In genomic region chr14:117301019-117301418, GRCm38 (mm10) we compare ENCODE assay signal across 25 mouse cellular contexts.
DNase-seq lines count a peak whose midpoint lies in the region; ATAC-seq lines count a peak whose summit lies in the region.
"Had no signal": no experiment of that assay in that cellular context is flagged by ENCODE, and none has a peak within 500 bp of the region (broad histone marks: within the 10 kb centered on the region; RNA-seq: fewer than 3 reads in every experiment).

No protein-coding gene starts in this region.

- no peaks in the 10 kb centered on the region for H3K4me1 ChIP-seq in embryonic facial prominence, embryonic 14.5 days (ENCODE audit: control insufficient read depth, insufficient read depth, low read length)
- no peaks in the 10 kb centered on the region for H3K4me1 ChIP-seq in embryonic facial prominence, embryonic 10.5 days
- H3K4me1 ChIP-seq: embryonic facial prominence, embryonic 12.5 days; forebrain, embryonic 13.5 days had no signal

- no peak for ATAC-seq in embryonic facial prominence, embryonic 14.5 days (ENCODE audit: low read depth)
- 0 out of 2 replicates have a peak, but pooled peaks have one; percentile 55 for ATAC-seq in frontal cortex, adult (ENCODE audit: low TSS enrichment)
- ATAC-seq: activated CD4-positive, CD25-positive, alpha-beta regulatory T cell, adult 4 months; forebrain, embryonic 13.5 days; hindbrain, postnatal 0 days; inflammation-experienced regulatory T-cells, adult 6 months; intestine, embryonic 16.5 days had no signal

- 78% methylated on average over 3 of the region's 3 CpGs for WGBS in embryonic facial prominence, embryonic 14.5 days
- WGBS in embryonic facial prominence, embryonic 10.5 days = 91% methylated on average over 3 of the region's 3 CpGs

- H3K27ac ChIP-seq in embryonic facial prominence, embryonic 14.5 days (replicated peaks; ENCODE audit: low read depth, low read length) = no peak overlapping the region
- no peak overlapping the region for H3K27ac ChIP-seq in embryonic facial prominence, embryonic 10.5 days (replicated peaks)
- H3K27ac ChIP-seq: embryonic facial prominence, embryonic 12.5 days; forebrain, embryonic 13.5 days; heart, embryonic 13.5 days; hindbrain, embryonic 14.5 days; hindbrain, postnatal 0 days had no signal

- H3K9me3 ChIP-seq in embryonic facial prominence, embryonic 14.5 days (ENCODE audit: control insufficient read depth, low read length) = no peaks in the 10 kb centered on the region
- H3K9me3 ChIP-seq in embryonic facial prominence, embryonic 10.5 days = no peaks in the 10 kb centered on the region
- H3K9me3 ChIP-seq: embryonic facial prominence, embryonic 12.5 days; forebrain, embryonic 13.5 days; heart, embryonic 13.5 days had no signal

- H3K4me3 ChIP-seq in embryonic facial prominence, embryonic 14.5 days (ENCODE audit: low read depth, low read length) = no peak overlapping the region
- H3K4me3 ChIP-seq in embryonic facial prominence, embryonic 10.5 days = no peak overlapping the region
- H3K4me3 ChIP-seq: embryonic facial prominence, embryonic 12.5 days; erythroblast, embryonic 14.5 days; forebrain, embryonic 13.5 days; heart, embryonic 13.5 days had no signal

- no peak overlapping the region for H3K4me2 ChIP-seq in embryonic facial prominence, embryonic 14.5 days (ENCODE audit: low read depth, low read length)
- H3K4me2 ChIP-seq: embryonic facial prominence, embryonic 12.5 days; forebrain, embryonic 13.5 days; heart, embryonic 13.5 days; hindbrain, embryonic 14.5 days had no signal

- no peaks in the 10 kb centered on the region for H3K36me3 ChIP-seq in embryonic facial prominence, embryonic 14.5 days (ENCODE audit: control insufficient read depth, insufficient read depth, low read length)
- H3K36me3 ChIP-seq in embryonic facial prominence, embryonic 10.5 days (replicated peaks) = no peaks in the 10 kb centered on the region
- H3K36me3 ChIP-seq: embryonic facial prominence, embryonic 12.5 days; heart, embryonic 13.5 days had no signal

- H3K27me3 ChIP-seq in embryonic facial prominence, embryonic 14.5 days (replicated peaks; ENCODE audit: control insufficient read depth, insufficient read depth, low read length) = no peaks in the 10 kb centered on the region
- H3K27me3 ChIP-seq in embryonic facial prominence, embryonic 10.5 days (replicated peaks; ENCODE audit: low read depth, poor library complexity, severe bottlenecking) = no peaks in the 10 kb centered on the region
- H3K27me3 ChIP-seq: embryonic facial prominence, embryonic 12.5 days; forebrain, embryonic 13.5 days; heart, embryonic 13.5 days had no signal

- DNase-seq in embryonic facial prominence, embryonic 14.5 days (ENCODE audit: low spot score) = peak; percentile 25
- DNase-seq in embryonic facial prominence, embryonic 10.5 days (ENCODE audit: low spot score) = no peak
- no peak for DNase-seq in frontal cortex, postnatal 25 days (ENCODE audit: low spot score in 2 of 2)
- peak; percentile 36 for DNase-seq in brain, embryonic 18.5 days (ENCODE audit: low read depth, low spot score)
- DNase-seq in thymus, postnatal 4 days = no peak
- DNase-seq: adrenal gland, adult 8-10 months; adrenal gland, postnatal 25 days; cerebellum, adult 18-20 months; cerebellum, adult 9-10 months; cerebellum, postnatal 14 days; gastrocnemius, postnatal 25 days; heart, adult 18-20 months; heart, postnatal 14 days; heart, postnatal 4 days; kidney, adult 18-20 months had no signal

- H3K9ac ChIP-seq in embryonic facial prominence, embryonic 14.5 days (ENCODE audit: low read depth, low read length) = no peak overlapping the region
- H3K9ac ChIP-seq: embryonic facial prominence, embryonic 12.5 days; forebrain, embryonic 13.5 days; heart, embryonic 13.5 days; hindbrain, embryonic 14.5 days had no signal

Comparison
In these comparisons a context has a peak if more than half of its experiments do, and no peak if none do; other contexts are left out.
1. DNase-seq: peak in embryonic facial prominence, embryonic 14.5 days (single experiment) and brain, embryonic 18.5 days (single experiment); none in embryonic facial prominence, embryonic 10.5 days (single experiment), frontal cortex, postnatal 25 days (0 of 2) and thymus, postnatal 4 days (single experiment).